Mouse (Mus musculus): ENCODE results near the gene Alkbh6.
A peak's percentile ranks its signal among the peaks of the same experiment; 100 is the strongest.

Gene Alkbh6

GRCm38 (mm10) chr7:30308076-30309005 is at the start of gene Alkbh6:
Gene Alkbh6, plus strand, starts transcription at chr7:30308717.
- peak; percentile 87 to 93 for DNase-seq (ENCODE audit: low spot score in 2 of 2)

GRCm38 (mm10) chr7:30265041-30265440 is 43.5 kb upstream of the Alkbh6 start:
- DNase-seq (ENCODE audit: low spot score in 2 of 2), result no peak

GRCm38 (mm10) chr7:30265531-30265930 is 43.0 kb upstream of the Alkbh6 start:
- DNase-seq (ENCODE audit: low spot score in 2 of 2), result no peak

GRCm38 (mm10) chr7:30265935-30266334 is 42.6 kb upstream of the Alkbh6 start:
- DNase-seq (ENCODE audit: low spot score in 2 of 2), result no peak

- no peak for DNase-seq (ENCODE audit: low spot score in 2 of 2)
Observed at GRCm38 (mm10) chr7:30266780-30267179, 41.7 kb upstream of the Alkbh6 start.

- no peak for DNase-seq (ENCODE audit: low spot score in 2 of 2)
Observed at GRCm38 (mm10) chr7:30269641-30270040, 38.9 kb upstream of the Alkbh6 start.

- DNase-seq (ENCODE audit: low spot score in 2 of 2), result no peak
Observed at GRCm38 (mm10) chr7:30274383-30274782, 34.1 kb upstream of the Alkbh6 start.

GRCm38 (mm10) chr7:30278911-30279310 is 29.6 kb upstream of the Alkbh6 start:
- no peak for DNase-seq (ENCODE audit: low spot score in 2 of 2)

- no peak for DNase-seq (ENCODE audit: low spot score in 2 of 2)
Observed at GRCm38 (mm10) chr7:30279536-30279935, 29.0 kb upstream of the Alkbh6 start.

- DNase-seq (ENCODE audit: low spot score in 2 of 2), result peak; percentile 74 to 81
Observed at GRCm38 (mm10) chr7:30279951-30280669, 28.4 kb upstream of the Alkbh6 start, which contains the start of the genes Thap8 and Wdr62. Gene Thap8, plus strand, starts transcription at chr7:30280094. Gene Wdr62, minus strand, starts transcription at chr7:30280419.

- DNase-seq (ENCODE audit: low spot score in 2 of 2), result peak; percentile 72 to 76
Observed at GRCm38 (mm10) chr7:30280670-30281138, 27.8 kb upstream of the Alkbh6 start.

GRCm38 (mm10) chr7:30281522-30281921 is 27.0 kb upstream of the Alkbh6 start:
- DNase-seq (ENCODE audit: low spot score in 2 of 2), result no peak

- no peak for DNase-seq (ENCODE audit: low spot score in 2 of 2)
Observed at GRCm38 (mm10) chr7:30282740-30283139, 25.8 kb upstream of the Alkbh6 start.

GRCm38 (mm10) chr7:30286701-30287410 is 21.7 kb upstream of the Alkbh6 start:
- DNase-seq (ENCODE audit: low spot score in 2 of 2), result no peak

GRCm38 (mm10) chr7:30288046-30288445 is 20.5 kb upstream of the Alkbh6 start:
- DNase-seq (ENCODE audit: low spot score in 2 of 2), result no peak

GRCm38 (mm10) chr7:30289071-30289713 is 19.3 kb upstream of the Alkbh6 start:
- no peak for DNase-seq (ENCODE audit: low spot score in 2 of 2)

GRCm38 (mm10) chr7:30289714-30290399 is 18.7 kb upstream of the Alkbh6 start:
- DNase-seq (ENCODE audit: low spot score in 2 of 2), result no peak

GRCm38 (mm10) chr7:30291215-30292131 is 17.0 kb upstream of the Alkbh6 start, which contains the start of gene Clip3:
Gene Clip3, plus strand, starts transcription at chr7:30291728.
- DNase-seq (ENCODE audit: low spot score in 2 of 2), result peak; percentile 83 to 84

GRCm38 (mm10) chr7:30293795-30294194 is 14.7 kb upstream of the Alkbh6 start:
- no peak for DNase-seq (ENCODE audit: low spot score in 2 of 2)

- no peak for DNase-seq (ENCODE audit: low spot score in 2 of 2)
Observed at GRCm38 (mm10) chr7:30294296-30294695, 14.2 kb upstream of the Alkbh6 start.

Data from frontal cortex, postnatal 25 days (tissue).